Mouse (Mus musculus): Measurements from ENCODE around the gene Gpr61. TPM values are rescaled to one million over a fixed set of nuclear protein-coding genes. Genes with fewer than 3 reads are reported as not detected.

Gene Gpr61
- polyA plus RNA-seq, 1 experiment: not detected

- Histone ChIP-seq H3K36me3 (replicated peaks; ENCODE audit: low read length) (no peaks in the 10 kb centered on the region), H3K4me3 (replicated peaks) (no peak overlapping the region), H3K27me3 (replicated peaks) (peaks cover 45% of the 10 kb centered on the region), H3K9me3 (peaks cover 7% of the 10 kb centered on the region; the same call in 1 of the 2 replicates), H3K4me1 (peaks cover 16% of the 10 kb centered on the region)
- no peak for TF ChIP-seq GATA1 (IDR thresholded peaks at IDR 0.05; ENCODE audit: borderline replicate concordance, low read length)
- TF ChIP-seq FLI1 (IDR thresholded peaks at IDR 0.05; ENCODE audit: low read length): no peak
These were observed 24.4 kb upstream of the Gpr61 start for GRCm38 (mm10) chr3:108178756-108179715.

GRCm38 (mm10) chr3:108174672-108175531, 20.2 kb upstream of the Gpr61 start:
- Histone ChIP-seq H3K4me1 (no peaks in the 10 kb centered on the region), H3K27me3 (replicated peaks) (peaks cover 58% of the 10 kb centered on the region), H3K9me3 (peaks cover 7% of the 10 kb centered on the region; the same call in 1 of the 2 replicates), H3K36me3 (replicated peaks; ENCODE audit: low read length) (no peaks in the 10 kb centered on the region), H3K4me3 (replicated peaks) (no peak overlapping the region)
- no peak for TF ChIP-seq FLI1 (IDR thresholded peaks at IDR 0.05; ENCODE audit: low read length)
- no peak for TF ChIP-seq GATA1 (IDR thresholded peaks at IDR 0.05; ENCODE audit: borderline replicate concordance, low read length)

- H3K27me3 ChIP-seq (replicated peaks): peaks cover 66% of the 10 kb centered on the region
- H3K4me1 ChIP-seq: peaks cover 24% of the 10 kb centered on the region
- no peak overlapping the region for H3K4me3 ChIP-seq (replicated peaks)
- H3K9me3 ChIP-seq: no peaks in the 10 kb centered on the region
- no peaks in the 10 kb centered on the region for H3K36me3 ChIP-seq (replicated peaks; ENCODE audit: low read length)
- TF ChIP-seq FLI1 (IDR thresholded peaks at IDR 0.05; ENCODE audit: low read length) (no peak), GATA1 (IDR thresholded peaks at IDR 0.05; ENCODE audit: borderline replicate concordance, low read length) (no peak)
These were observed 14.5 kb upstream of the Gpr61 start for GRCm38 (mm10) chr3:108169199-108169598.

GRCm38 (mm10) chr3:108167499-108167898, 12.8 kb upstream of the Gpr61 start:
- H3K4me3 ChIP-seq (replicated peaks): no peak overlapping the region
- H3K9me3 ChIP-seq: no peaks in the 10 kb centered on the region
- H3K4me1 ChIP-seq: peaks cover 24% of the 10 kb centered on the region
- H3K36me3 ChIP-seq (replicated peaks; ENCODE audit: low read length): no peaks in the 10 kb centered on the region
- H3K27me3 ChIP-seq (replicated peaks): peaks cover 59% of the 10 kb centered on the region
- TF ChIP-seq FLI1 (IDR thresholded peaks at IDR 0.05; ENCODE audit: low read length): no peak
- TF ChIP-seq GATA1 (IDR thresholded peaks at IDR 0.05; ENCODE audit: borderline replicate concordance, low read length): no peak

GRCm38 (mm10) chr3:108166486-108167211, 12.0 kb upstream of the Gpr61 start:
- Histone ChIP-seq H3K4me3 (replicated peaks) (no peak overlapping the region), H3K27me3 (replicated peaks) (peaks cover 57% of the 10 kb centered on the region), H3K9me3 (no peaks in the 10 kb centered on the region), H3K4me1 (peaks cover 29% of the 10 kb centered on the region), H3K36me3 (replicated peaks; ENCODE audit: low read length) (no peaks in the 10 kb centered on the region)
- no peak for TF ChIP-seq GATA1 (IDR thresholded peaks at IDR 0.05; ENCODE audit: borderline replicate concordance, low read length)
- no peak for TF ChIP-seq FLI1 (IDR thresholded peaks at IDR 0.05; ENCODE audit: low read length)

GRCm38 (mm10) chr3:108165532-108166315, 11.0 kb upstream of the Gpr61 start:
- H3K36me3 ChIP-seq (replicated peaks; ENCODE audit: low read length): no peaks in the 10 kb centered on the region
- no peak for TF ChIP-seq FLI1 (IDR thresholded peaks at IDR 0.05; ENCODE audit: low read length)
- TF ChIP-seq GATA1 (IDR thresholded peaks at IDR 0.05; ENCODE audit: borderline replicate concordance, low read length): no peak
- no peak overlapping the region for H3K4me3 ChIP-seq (replicated peaks)
- no peaks in the 10 kb centered on the region for H3K9me3 ChIP-seq
- peaks cover 59% of the 10 kb centered on the region for H3K27me3 ChIP-seq (replicated peaks)
- peaks cover 36% of the 10 kb centered on the region for H3K4me1 ChIP-seq

GRCm38 (mm10) chr3:108164807-108165206, 10.1 kb upstream of the Gpr61 start:
- H3K4me3 ChIP-seq (replicated peaks): no peak overlapping the region
- H3K36me3 ChIP-seq (replicated peaks; ENCODE audit: low read length): no peaks in the 10 kb centered on the region
- H3K9me3 ChIP-seq: no peaks in the 10 kb centered on the region
- no peak for TF ChIP-seq FLI1 (IDR thresholded peaks at IDR 0.05; ENCODE audit: low read length)
- TF ChIP-seq GATA1 (IDR thresholded peaks at IDR 0.05; ENCODE audit: borderline replicate concordance, low read length): no peak
- H3K27me3 ChIP-seq (replicated peaks): peaks cover 66% of the 10 kb centered on the region
- peaks cover 39% of the 10 kb centered on the region for H3K4me1 ChIP-seq

- no peak overlapping the region for H3K4me3 ChIP-seq (replicated peaks)
- no peaks in the 10 kb centered on the region for H3K9me3 ChIP-seq
- H3K27me3 ChIP-seq (replicated peaks): peaks cover 71% of the 10 kb centered on the region
- TF ChIP-seq GATA1 (IDR thresholded peaks at IDR 0.05; ENCODE audit: borderline replicate concordance, low read length) (no peak), FLI1 (IDR thresholded peaks at IDR 0.05; ENCODE audit: low read length) (no peak)
- H3K4me1 ChIP-seq: peaks cover 43% of the 10 kb centered on the region
- no peaks in the 10 kb centered on the region for H3K36me3 ChIP-seq (replicated peaks; ENCODE audit: low read length)
These were observed 9.4 kb upstream of the Gpr61 start for GRCm38 (mm10) chr3:108164091-108164490.
